Mouse (Mus musculus) hindbrain, embryonic 11.5 days (tissue): ENCODE data around the gene Nfkbie. TPM values are rescaled to one million over a fixed set of nuclear protein-coding genes. Genes with fewer than 3 reads are reported as not detected.

Experiments used
- ATAC-seq: fragments of 200-750 bp; cut with Nextera tagmentation; 2 replicates; pipeline ENCODE4 v1.8.0; 2017; ENCODE audit warnings: mild to moderate bottlenecking, moderate TSS enrichment, moderate library complexity; ENCODE audit not compliant: low FRiP score
- DNase-seq: peaks from one replicate; pipeline ENCODE4 v3.0.0-alpha.2; 2015; ENCODE audit warnings: low spot score
- H3K27ac ChIP-seq: fragments of 300-500 bp; sonication (generic); 2 replicates; pipeline ENCODE4 v1.5.1; 2014; ENCODE audit warnings: mild to moderate bottlenecking, low read depth, low read length
- H3K27me3 ChIP-seq: fragments of 300-500 bp; sonication (generic); 2 replicates; pipeline ENCODE4 v1.6.1; 2014; ENCODE audit warnings: mild to moderate bottlenecking, low read length, moderate library complexity, mixed read lengths; ENCODE audit not compliant: control insufficient read depth, insufficient read depth
- H3K36me3 ChIP-seq: fragments of 300-500 bp; sonication (generic); 2 replicates; pipeline ENCODE4 v1.6.1; 2014; ENCODE audit warnings: mild to moderate bottlenecking, low read length, moderate library complexity, mixed read lengths; ENCODE audit not compliant: control insufficient read depth, insufficient read depth
- H3K4me1 ChIP-seq: fragments of 300-500 bp; sonication (generic); replicated peaks from 2 replicates; pipeline ENCODE4 v1.6.1; 2014; ENCODE audit warnings: low read length, mixed read lengths; ENCODE audit not compliant: control insufficient read depth, insufficient read depth
- H3K4me2 ChIP-seq: fragments of 300-500 bp; sonication (generic); replicated peaks from 2 replicates; pipeline ENCODE4 v1.6.1; 2014; ENCODE audit warnings: mild to moderate bottlenecking, low read depth, low read length
- H3K4me3 ChIP-seq: fragments of 300-500 bp; sonication (generic); 2 replicates; pipeline ENCODE4 v1.5.1; 2014; ENCODE audit warnings: low read depth, low read length
- H3K9ac ChIP-seq: fragments of 300-500 bp; sonication (generic); 2 replicates; pipeline ENCODE4 v1.6.1; 2014; ENCODE audit warnings: low read depth, low read length
- H3K9me3 ChIP-seq: fragments of 300-500 bp; sonication (generic); 2 replicates; pipeline ENCODE4 v1.6.1; 2016; ENCODE audit warnings: low read length; ENCODE audit not compliant: control insufficient read depth
- WGBS: fragments of 180-500 bp; shearing (Covaris S2); extraction: QIAGEN DNeasy Blood & Tissue Kit; methylation state at CpG from one replicate; pipeline ENCODE4 v1.1.7; 2014; 5-methylcytosine and 5-hydroxymethylcytosine counted together
- polyA plus RNA-seq: library from polyadenylated mRNA; unstranded; fragments of >200 nt; fragmentation: Nextera tagmentation; extraction: Ambion mirVana; gene quantifications from 2 replicates; pipeline ENCODE4 v1.2.1, GENCODE M21; 2014

Nfkbie gene
- polyA plus RNA-seq, 1 experiment from 2014 or later = 9.0 TPM

- WGBS = 84% methylated on average over 21 of the region's 21 CpGs
- H3K9me3 ChIP-seq = no peaks in the 10 kb centered on the region
- no peak overlapping the region for H3K27ac ChIP-seq
- no peaks in the 10 kb centered on the region for H3K27me3 ChIP-seq
- H3K9ac ChIP-seq = no peak overlapping the region
- DNase-seq (no peak), ATAC-seq (no peak)
- no peaks in the 10 kb centered on the region for H3K4me1 ChIP-seq
- no peak overlapping the region for H3K4me3 ChIP-seq
- H3K36me3 ChIP-seq = 0 out of 2 replicates have a peak, but pooled peaks cover 3% of the 10 kb centered on the region
- no peak overlapping the region for H3K4me2 ChIP-seq
Observed at GRCm38 (mm10) chr17:45517135-45517534, 38.4 kb upstream of the Nfkbie start.

GRCm38 (mm10) chr17:45517549-45518215, 37.8 kb upstream of the Nfkbie start:
- ATAC-seq (no peak), DNase-seq (no peak)
- 94% methylated on average over 28 of the region's 28 CpGs for WGBS
- no peak overlapping the region for H3K4me3 ChIP-seq
- H3K27ac ChIP-seq = no peak overlapping the region
- no peaks in the 10 kb centered on the region for H3K4me1 ChIP-seq
- no peak overlapping the region for H3K9ac ChIP-seq
- 0 out of 2 replicates have a peak, but pooled peaks cover 3% of the 10 kb centered on the region for H3K36me3 ChIP-seq
- H3K27me3 ChIP-seq = no peaks in the 10 kb centered on the region; the same call in 1 of the 2 replicates
- no peaks in the 10 kb centered on the region for H3K9me3 ChIP-seq
- H3K4me2 ChIP-seq = no peak overlapping the region

- Histone ChIP-seq H3K27ac (no peak overlapping the region), H3K27me3 (no peaks in the 10 kb centered on the region; the same call in none of the 2 replicates), H3K9me3 (no peaks in the 10 kb centered on the region), H3K4me1 (no peaks in the 10 kb centered on the region), H3K9ac (no peak overlapping the region), H3K4me3 (no peak overlapping the region), H3K36me3 (0 out of 2 replicates have a peak, but pooled peaks cover 3% of the 10 kb centered on the region), H3K4me2 (no peak overlapping the region)
- DNase-seq (no peak), ATAC-seq (no peak)
- WGBS = 86% methylated on average over 12 of the region's 12 CpGs
Observed at GRCm38 (mm10) chr17:45518766-45519475, 36.6 kb upstream of the Nfkbie start.

- Histone ChIP-seq H3K4me2 (no peak overlapping the region), H3K9me3 (no peaks in the 10 kb centered on the region), H3K4me3 (no peak overlapping the region), H3K36me3 (0 out of 2 replicates have a peak, but pooled peaks cover 3% of the 10 kb centered on the region), H3K9ac (no peak overlapping the region), H3K27ac (no peak overlapping the region), H3K4me1 (no peaks in the 10 kb centered on the region), H3K27me3 (no peaks in the 10 kb centered on the region; the same call in none of the 2 replicates)
- no peak for DNase-seq
- 87% methylated on average over 11 of the region's 11 CpGs for WGBS
- no peak for ATAC-seq
Observed at GRCm38 (mm10) chr17:45520136-45520535, 35.4 kb upstream of the Nfkbie start.

- WGBS = 1% methylated on average over 21 of the region's 21 CpGs
- no peak within 1 kb of the TSS for H3K27ac ChIP-seq
Observed at GRCm38 (mm10) chr17:45523263-45523662, 32.2 kb upstream of the Nfkbie start, which contains the start of gene Tcte1. Tcte1 (plus strand) TSS chr17:45523434.

GRCm38 (mm10) chr17:45524961-45525360, 30.5 kb upstream of the Nfkbie start:
- ATAC-seq (no peak), DNase-seq (no peak)

More at GRCm38 (mm10) chr17:45523263-45523662, 32.2 kb upstream of the Nfkbie start, which contains the start of gene Tcte1:
- 0 out of 2 replicates have a peak, but pooled peaks cover 3% of the 10 kb centered on the region for H3K36me3 ChIP-seq
- no peaks in the 10 kb centered on the region for H3K4me1 ChIP-seq
- no peaks in the 10 kb centered on the region; the same call in none of the 2 replicates for H3K27me3 ChIP-seq
- peak; percentile 87 for DNase-seq
- peak within 1 kb of the TSS; percentile 60 for H3K4me2 ChIP-seq
- ATAC-seq = peak; percentile 83
- peak within 1 kb of the TSS; percentile 36 for H3K4me3 ChIP-seq
- no peaks in the 10 kb centered on the region for H3K9me3 ChIP-seq
- H3K9ac ChIP-seq = peak within 1 kb of the TSS; percentile 56

GRCm38 (mm10) chr17:45526571-45526970, 28.9 kb upstream of the Nfkbie start:
- WGBS = 22% methylated on average over 5 of the region's 5 CpGs
- Histone ChIP-seq H3K27ac (no peak overlapping the region), H3K4me2 (no peak overlapping the region), H3K9ac (no peak overlapping the region), H3K27me3 (peaks cover 4% of the 10 kb centered on the region), H3K4me1 (no peaks in the 10 kb centered on the region), H3K4me3 (no peak overlapping the region), H3K36me3 (no peaks in the 10 kb centered on the region), H3K9me3 (no peaks in the 10 kb centered on the region)
- no peak for ATAC-seq
- DNase-seq = no peak

More at GRCm38 (mm10) chr17:45524961-45525360, 30.5 kb upstream of the Nfkbie start:
- Histone ChIP-seq H3K4me3 (no peak overlapping the region), H3K9me3 (no peaks in the 10 kb centered on the region), H3K27me3 (no peaks in the 10 kb centered on the region; the same call in none of the 2 replicates), H3K4me1 (no peaks in the 10 kb centered on the region), H3K36me3 (no peaks in the 10 kb centered on the region), H3K27ac (no peak overlapping the region), H3K9ac (no peak overlapping the region), H3K4me2 (no peak overlapping the region)
- WGBS = 66% methylated on average over 4 of the region's 4 CpGs

GRCm38 (mm10) chr17:45530346-45530782, 25.1 kb upstream of the Nfkbie start:
- Histone ChIP-seq H3K4me1 (no peaks in the 10 kb centered on the region), H3K36me3 (no peaks in the 10 kb centered on the region), H3K4me2 (no peak overlapping the region), H3K27me3 (peaks cover 11% of the 10 kb centered on the region), H3K9me3 (no peaks in the 10 kb centered on the region), H3K9ac (no peak overlapping the region), H3K4me3 (no peak overlapping the region), H3K27ac (no peak overlapping the region)
- DNase-seq (no peak), ATAC-seq (no peak)
- WGBS = 55% methylated on average over 13 of the region's 13 CpGs
